9 mouse cellular contexts compared by ENCODE assay signal in the genomic region with DNA sequence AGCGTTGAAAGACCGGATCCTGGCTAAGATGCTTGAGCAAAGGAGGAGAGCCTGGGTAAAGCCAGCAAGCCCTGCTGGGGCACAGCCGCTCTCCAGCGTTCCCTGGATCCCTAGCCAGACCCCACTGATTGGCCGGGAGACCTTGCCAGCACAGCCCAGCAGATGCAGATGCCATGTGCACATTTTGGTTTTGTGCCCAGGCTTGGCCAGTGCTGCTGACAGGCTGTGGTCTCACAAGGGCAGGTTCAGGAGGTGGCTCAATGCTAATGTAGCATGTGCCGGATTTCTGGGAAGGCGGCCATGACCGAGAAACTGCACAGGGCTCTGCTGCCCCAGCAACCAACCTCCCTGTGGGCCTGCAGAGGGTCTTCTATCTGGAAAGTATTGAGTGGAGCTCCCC.
DNase-seq lines count a peak whose midpoint lies in the region; ATAC-seq lines count a peak whose summit lies in the region.
"Had no signal": no experiment of that assay in that cellular context is flagged by ENCODE, and none has a peak within 500 bp of the region (broad histone marks: within the 10 kb centered on the region; RNA-seq: fewer than 3 reads in every experiment).

No protein-coding gene starts in this region.

- H3K9ac ChIP-seq in kidney, embryonic 16.5 days (replicated peaks; ENCODE audit: low read length): no peak overlapping the region
- no peak overlapping the region for H3K9ac ChIP-seq in forebrain, embryonic 16.5 days (replicated peaks; ENCODE audit: low read depth, low read length)
- H3K9ac ChIP-seq in midbrain, embryonic 16.5 days (ENCODE audit: low read depth, low read length): no peak overlapping the region
- H3K9ac ChIP-seq: midbrain, embryonic 12.5 days had no signal

- 0 out of 2 replicates have a peak, but pooled peaks cover 4% of the 10 kb centered on the region for H3K36me3 ChIP-seq in kidney, embryonic 16.5 days (ENCODE audit: insufficient read depth, low read length)
- H3K36me3 ChIP-seq in forebrain, embryonic 16.5 days (ENCODE audit: control insufficient read depth, insufficient read depth): no peaks in the 10 kb centered on the region
- H3K36me3 ChIP-seq in midbrain, embryonic 16.5 days (ENCODE audit: control insufficient read depth, insufficient read depth, low read length): no peaks in the 10 kb centered on the region
- H3K36me3 ChIP-seq: midbrain, embryonic 12.5 days had no signal

- no peaks in the 10 kb centered on the region for H3K4me1 ChIP-seq in kidney, embryonic 16.5 days (ENCODE audit: insufficient read depth, low read length)
- H3K4me1 ChIP-seq in forebrain, embryonic 16.5 days (replicated peaks; ENCODE audit: control insufficient read depth, insufficient read depth, low read length): peaks cover 29% of the 10 kb centered on the region
- H3K4me1 ChIP-seq in midbrain, embryonic 16.5 days (ENCODE audit: control insufficient read depth, insufficient read depth, low read length): peaks cover 6% of the 10 kb centered on the region; the same call in 1 of the 2 replicates
- H3K4me1 ChIP-seq: midbrain, embryonic 12.5 days had no signal

- H3K4me3 ChIP-seq in kidney, embryonic 16.5 days (ENCODE audit: low read length): no peak overlapping the region
- no peak overlapping the region for H3K4me3 ChIP-seq in forebrain, embryonic 16.5 days (replicated peaks; ENCODE audit: low read length)
- no peak overlapping the region for H3K4me3 ChIP-seq in midbrain, embryonic 16.5 days (ENCODE audit: low read depth, low read length)
- H3K4me3 ChIP-seq: midbrain, embryonic 12.5 days had no signal

- 0 out of 2 replicates have a peak, but pooled peaks cover 7% of the 10 kb centered on the region for H3K9me3 ChIP-seq in kidney, embryonic 16.5 days (ENCODE audit: low read length)
- peaks cover 4% of the 10 kb centered on the region; the same call in 1 of the 2 replicates for H3K9me3 ChIP-seq in forebrain, embryonic 16.5 days (ENCODE audit: control insufficient read depth, low read length)
- no peaks in the 10 kb centered on the region for H3K9me3 ChIP-seq in midbrain, embryonic 16.5 days (replicated peaks; ENCODE audit: control insufficient read depth, low read length, poor library complexity, severe bottlenecking)
- H3K9me3 ChIP-seq: midbrain, embryonic 12.5 days had no signal

- DNase-seq in kidney, adult 9 months: peak; percentile 52
- DNase-seq in adrenal gland, postnatal 36 days: peak; percentile 60 to 70
- peak; percentile 88 for DNase-seq in heart, postnatal 4 days

- 94% methylated on average over 8 of the region's 8 CpGs for WGBS in kidney, embryonic 16.5 days
- WGBS in forebrain, embryonic 16.5 days: 72% methylated on average over 8 of the region's 8 CpGs
- 89% methylated on average over 8 of the region's 8 CpGs for WGBS in midbrain, embryonic 16.5 days

- H3K27ac ChIP-seq in kidney, embryonic 16.5 days (ENCODE audit: low read length): no peak overlapping the region
- peak overlapping the region; percentile 48 for H3K27ac ChIP-seq in forebrain, embryonic 16.5 days (ENCODE audit: low read length)
- peak overlapping the region; percentile 47 for H3K27ac ChIP-seq in midbrain, embryonic 16.5 days (ENCODE audit: low read length)
- H3K27ac ChIP-seq: midbrain, embryonic 12.5 days had no signal

- H3K4me2 ChIP-seq in kidney, embryonic 16.5 days (replicated peaks; ENCODE audit: low read depth, low read length): no peak overlapping the region
- H3K4me2 ChIP-seq in forebrain, embryonic 16.5 days (ENCODE audit: low read length): no peak overlapping the region
- H3K4me2 ChIP-seq in midbrain, embryonic 16.5 days (ENCODE audit: low read length): no peak overlapping the region
- H3K4me2 ChIP-seq: midbrain, embryonic 12.5 days had no signal

- no peaks in the 10 kb centered on the region for H3K27me3 ChIP-seq in kidney, embryonic 16.5 days (ENCODE audit: insufficient read depth, low read length)
- H3K27me3 ChIP-seq in forebrain, embryonic 16.5 days (replicated peaks; ENCODE audit: control insufficient read depth, insufficient read depth, low read length): no peaks in the 10 kb centered on the region
- H3K27me3 ChIP-seq in midbrain, embryonic 16.5 days (ENCODE audit: control insufficient read depth, insufficient read depth, low read depth, low read length): no peaks in the 10 kb centered on the region
- H3K27me3 ChIP-seq: midbrain, embryonic 12.5 days had no signal

- no peak for ATAC-seq in kidney, embryonic 16.5 days (ENCODE audit: low FRiP score, low TSS enrichment)
- peak; percentile 91 for ATAC-seq in forebrain, embryonic 16.5 days
- ATAC-seq in midbrain, embryonic 16.5 days: peak; percentile 79
- ATAC-seq in activated CD4-positive, CD25-positive, alpha-beta regulatory T cell, adult 4 months: no peak
- no peak for ATAC-seq in erythroid progenitor cell, adult 5-6 weeks (replicated peaks; ENCODE audit: low FRiP score, poor library complexity, severe bottlenecking)

Comparison
In these comparisons a context has a peak if more than half of its experiments do, and no peak if none do; other contexts are left out.
1. ATAC-seq: peak in forebrain, embryonic 16.5 days (single experiment) and midbrain, embryonic 16.5 days (single experiment); none in kidney, embryonic 16.5 days (single experiment), activated CD4-positive, CD25-positive, alpha-beta regulatory T cell, adult 4 months (single experiment) and erythroid progenitor cell, adult 5-6 weeks (single experiment).
2. Peak in every context shown above with its lines, with median percentiles within 50 percentile points of each other: DNase-seq.